Mouse (Mus musculus): ENCODE measurements around the gene Frs2. TPM values are rescaled to one million over a fixed set of nuclear protein-coding genes. Genes with fewer than 3 reads are reported as not detected.
"Not testable (repeated sequence)": the region's sequence is repeated elsewhere in the genome, so short reads cannot be mapped to it uniquely, and the experiment has no call there.

Gene Frs2
- total RNA-seq, 2 experiments from 2014 or later, result 33.2 to 35.6 TPM

- intact Hi-C loops (cut with DNase I), result loop anchor here (2.0 to 5.0 kb wide), 3 partner anchors 58 to 86 kb away; partner anchors contain the start of genes Cct2 and Yeats4
- DNase-seq (ENCODE audit: low spot score in 2 of 2), result no peak
These were observed 907 bp upstream of the Frs2 start for GRCm38 (mm10) chr10:117149241-117149640.

- intact Hi-C loops (cut with DNase I), result loop anchor here (2.0 to 5.0 kb wide), 3 partner anchors 60 to 85 kb away; partner anchors contain the start of genes Cct2 and Yeats4
- DNase-seq (ENCODE audit: low spot score in 2 of 2), result peak; percentile 14 to 17
These were observed 622 bp downstream of the Frs2 start for GRCm38 (mm10) chr10:117147463-117148360.

- no peak for DNase-seq (ENCODE audit: low spot score in 2 of 2)
- intact Hi-C loops (cut with DNase I), result loop anchor here (5.0 kb wide), 2 partner anchors 61 to 76 kb away; partner anchors contain the start of gene Yeats4
These were observed 1.9 kb downstream of the Frs2 start for GRCm38 (mm10) chr10:117146421-117146820.

DNA sequence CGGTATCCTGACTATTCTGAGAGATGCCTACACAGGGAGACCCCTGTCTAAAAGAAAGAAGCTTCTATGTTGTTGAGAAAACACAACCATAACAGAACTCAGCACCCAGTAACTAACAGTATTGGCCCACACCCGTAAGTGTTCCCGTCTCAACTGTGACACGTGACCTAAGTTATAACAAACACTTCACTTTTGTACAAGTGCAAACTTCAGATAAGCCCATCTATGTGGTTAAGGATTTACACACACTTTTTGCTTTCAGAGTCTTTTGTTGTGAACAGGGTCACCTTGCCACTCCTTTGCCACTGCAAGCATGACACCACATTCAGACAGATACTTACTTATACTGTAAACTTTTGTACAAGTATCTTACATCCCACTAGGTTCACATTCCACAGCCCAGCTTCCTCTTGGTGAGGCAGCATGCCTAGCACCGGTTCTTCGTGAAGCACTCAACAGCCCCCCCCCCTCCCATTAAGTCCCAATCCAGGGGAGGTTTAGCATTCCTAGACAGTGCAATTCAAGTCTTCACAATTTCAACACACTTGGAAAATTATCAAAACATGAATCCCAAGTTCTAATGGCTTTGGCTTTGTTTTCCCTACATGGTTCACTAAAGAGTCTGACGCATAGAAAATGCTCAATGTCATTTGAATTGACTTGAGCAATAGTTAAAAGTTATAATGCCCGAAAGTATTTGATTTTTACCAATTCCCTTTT lies 2.6 kb downstream of the Frs2 start:
- DNase-seq (ENCODE audit: low spot score in 2 of 2), result no peak
- intact Hi-C loops (cut with DNase I), result loop anchor here (5.0 kb wide), 2 partner anchors 62 to 77 kb away; partner anchors contain the start of gene Yeats4

DNA sequence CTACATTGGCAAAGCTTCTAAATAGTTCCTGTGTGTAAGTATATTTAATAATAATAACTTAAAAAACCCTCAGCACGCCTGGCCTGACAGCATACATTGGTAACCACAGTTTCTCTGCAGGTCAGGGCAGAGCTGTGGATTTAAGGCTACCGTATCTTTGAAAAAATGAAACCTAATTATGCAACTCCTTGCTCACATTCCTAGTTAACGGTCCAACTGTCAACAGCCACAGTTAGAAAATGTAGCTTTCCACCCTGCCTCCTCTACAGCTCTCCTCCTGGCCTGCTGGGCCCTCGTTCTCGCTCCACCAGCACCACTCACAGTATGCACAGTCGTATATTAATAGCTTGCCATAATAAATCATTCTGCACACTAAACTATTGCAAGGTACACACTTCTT lies 3.7 kb downstream of the Frs2 start:
- no peak for DNase-seq (ENCODE audit: low spot score in 2 of 2)
- intact Hi-C loops (cut with DNase I), result loop anchor here (5.0 kb wide), 2 partner anchors 63 to 78 kb away; partner anchors contain the start of gene Yeats4

DNA sequence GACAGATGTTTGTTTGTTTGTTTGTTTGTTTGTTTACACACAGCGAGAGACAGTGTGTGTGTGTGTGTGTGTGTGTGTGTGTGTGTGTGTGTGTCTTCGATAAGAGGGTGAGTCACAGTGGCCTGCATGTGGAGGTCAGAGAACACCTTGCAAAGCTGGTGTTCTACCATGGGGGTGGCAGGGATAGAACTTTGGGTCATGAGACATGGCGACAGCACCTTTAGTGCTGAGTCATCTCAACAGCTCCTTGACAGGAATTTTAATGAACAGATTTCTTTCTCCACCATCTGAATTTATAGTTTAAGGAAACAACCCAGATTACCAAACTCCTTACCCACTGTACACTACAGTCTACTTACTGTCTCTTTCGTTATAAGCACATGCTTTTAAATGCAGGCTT lies 4.3 kb downstream of the Frs2 start:
- DNase-seq (ENCODE audit: low spot score in 2 of 2), result no peak
- intact Hi-C loops (cut with DNase I), result no loop called here

DNA sequence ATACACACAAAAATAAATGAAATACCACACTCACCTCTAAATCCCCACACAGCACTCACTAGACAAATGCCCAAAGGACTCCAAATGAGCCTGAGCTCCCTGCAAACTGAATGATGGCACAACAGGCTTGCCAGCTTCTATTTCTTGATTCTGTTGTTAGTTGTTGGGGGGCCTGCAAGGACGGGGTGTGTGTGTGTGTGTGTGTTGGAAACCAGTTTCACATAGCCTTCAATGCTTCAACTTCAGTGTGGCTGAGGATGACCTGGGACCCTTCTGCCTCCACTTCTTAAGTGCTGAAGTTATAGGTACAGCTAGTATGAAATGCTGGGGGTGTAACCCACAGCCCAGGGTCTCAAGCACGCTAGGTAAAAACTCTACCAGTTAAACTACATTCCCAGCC lies 5.0 kb downstream of the Frs2 start:
- DNase-seq (ENCODE audit: low spot score in 2 of 2), result no peak
- intact Hi-C loops (cut with DNase I), result no loop called here

- intact Hi-C loops (cut with DNase I), result no loop called here
These were observed 6.3 kb downstream of the Frs2 start for GRCm38 (mm10) chr10:117141939-117142552.

GRCm38 (mm10) chr10:117131506-117131905 lies 16.8 kb downstream of the Frs2 start:
- intact Hi-C loops (cut with DNase I), result not testable (repeated sequence)

More at GRCm38 (mm10) chr10:117141939-117142552, 6.3 kb downstream of the Frs2 start:
- no peak for DNase-seq (ENCODE audit: low spot score in 2 of 2)

DNA sequence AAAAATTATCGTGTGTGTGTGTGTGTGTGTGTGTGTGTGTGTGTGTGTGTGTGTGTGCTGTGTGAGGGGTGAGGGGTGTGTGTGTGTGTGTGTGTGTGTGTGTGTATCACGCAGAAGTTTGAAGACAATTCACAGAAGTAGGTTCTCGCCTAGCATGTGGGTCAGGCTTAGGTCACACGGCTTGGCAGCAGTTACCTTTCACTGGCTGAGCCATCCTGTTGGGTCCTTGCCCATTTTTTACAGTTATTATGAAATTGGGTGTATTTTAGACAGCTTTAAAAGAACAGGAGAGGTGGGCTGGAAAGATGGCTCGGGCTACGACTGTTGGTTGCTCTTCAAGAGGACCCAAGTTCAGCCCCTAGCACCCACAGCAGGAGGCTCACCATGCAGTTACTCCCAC lies 18.3 kb downstream of the Frs2 start:
- no peak for DNase-seq (ENCODE audit: low spot score in 2 of 2)
- intact Hi-C loops (cut with DNase I), result no loop called here

More at GRCm38 (mm10) chr10:117131506-117131905, 16.8 kb downstream of the Frs2 start:
- not testable (repeated sequence) for DNase-seq (ENCODE audit: low spot score in 2 of 2)

DNA sequence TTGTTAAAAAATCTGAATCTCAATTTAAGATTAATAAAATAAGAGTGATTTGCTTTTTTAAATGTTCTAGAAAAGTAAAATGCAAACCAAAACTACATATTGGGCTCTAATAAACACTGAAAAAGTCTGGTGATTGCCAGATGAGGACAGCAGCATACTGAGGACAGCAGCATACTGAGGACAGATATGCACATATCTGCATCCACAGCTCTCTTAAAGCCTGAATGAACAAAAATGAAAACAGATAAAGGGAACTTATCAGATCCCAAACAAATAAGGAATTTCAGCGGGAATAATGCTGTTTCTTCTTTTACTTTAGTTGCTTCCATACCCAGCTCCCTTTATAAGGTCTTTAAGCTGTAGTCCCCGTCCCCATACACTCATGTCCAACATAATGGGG lies 19.6 kb downstream of the Frs2 start:
- intact Hi-C loops (cut with DNase I), result no loop called here
- no peak for DNase-seq (ENCODE audit: low spot score in 2 of 2)

GRCm38 (mm10) chr10:117127480-117127879 lies 20.9 kb downstream of the Frs2 start:
- intact Hi-C loops (cut with DNase I), result no loop called here
- DNase-seq (ENCODE audit: low spot score in 2 of 2), result no peak

GRCm38 (mm10) chr10:117126719-117127118 lies 21.6 kb downstream of the Frs2 start:
- intact Hi-C loops (cut with DNase I), result no loop called here
- no peak for DNase-seq (ENCODE audit: low spot score in 2 of 2)

- intact Hi-C loops (cut with DNase I), result no loop called here
- DNase-seq (ENCODE audit: low spot score in 2 of 2), result no peak
These were observed 22.1 kb downstream of the Frs2 start for GRCm38 (mm10) chr10:117126233-117126632.

DNA sequence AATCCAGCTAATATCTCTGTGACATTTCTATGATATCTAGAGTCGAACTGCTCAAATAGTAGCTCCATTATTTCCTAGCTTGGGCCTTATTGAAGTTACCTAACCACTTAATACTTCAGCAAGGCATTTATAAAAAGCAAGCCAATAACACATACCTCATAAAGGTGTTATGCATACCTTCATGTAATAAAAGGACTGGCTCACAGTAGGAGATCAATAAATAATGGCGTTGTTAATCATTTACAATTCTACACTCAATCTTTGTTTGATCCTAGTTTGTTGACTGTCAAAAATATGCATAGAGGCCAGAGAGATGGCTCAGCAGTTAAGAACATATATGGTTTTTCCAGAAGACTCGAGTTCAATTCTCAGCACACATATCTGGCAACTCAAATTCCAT lies 26.9 kb downstream of the Frs2 start:
- intact Hi-C loops (cut with DNase I), result no loop called here
- DNase-seq (ENCODE audit: low spot score in 2 of 2), result no peak

DNA sequence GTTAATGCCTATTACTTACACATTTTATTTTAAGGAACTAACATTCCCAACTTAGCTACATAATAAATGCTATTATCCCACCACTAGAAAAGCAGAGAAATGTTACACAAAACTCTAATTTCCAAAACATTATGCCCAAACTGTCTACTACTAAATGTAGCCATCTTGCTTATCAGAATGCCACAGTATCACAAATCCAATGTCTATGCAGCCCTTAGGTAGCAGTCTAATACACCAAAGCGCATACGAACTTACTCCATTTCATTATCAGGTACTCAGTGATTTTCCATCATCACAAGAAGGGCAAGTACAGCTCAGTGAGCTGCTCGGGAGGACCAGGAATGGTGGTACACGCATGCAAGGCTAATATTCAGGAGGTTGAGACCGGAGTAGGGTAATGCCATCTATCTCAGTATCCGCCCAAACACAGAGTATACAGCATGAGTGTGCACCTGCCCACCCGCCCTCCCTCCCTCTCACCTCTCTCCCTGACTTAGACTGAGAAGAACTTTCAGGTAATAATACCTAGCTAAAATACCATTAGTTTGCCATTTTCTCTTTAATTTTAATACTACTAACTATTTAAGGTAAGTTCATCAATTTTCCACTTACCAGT lies 28.2 kb downstream of the Frs2 start:
- intact Hi-C loops (cut with DNase I), result no loop called here
- DNase-seq (ENCODE audit: low spot score in 2 of 2), result no peak

- intact Hi-C loops (cut with DNase I), result no loop called here
- DNase-seq (ENCODE audit: low spot score in 2 of 2), result peak in 1 of 2 experiments; percentile 26
These were observed 28.8 kb downstream of the Frs2 start for GRCm38 (mm10) chr10:117119531-117119930.

GRCm38 (mm10) chr10:117118421-117118831 lies 29.9 kb downstream of the Frs2 start:
- DNase-seq (ENCODE audit: low spot score in 2 of 2), result no peak
- intact Hi-C loops (cut with DNase I), result no loop called here

- intact Hi-C loops (cut with DNase I), result no loop called here
- no peak for DNase-seq (ENCODE audit: low spot score in 2 of 2)
These were observed 32.7 kb downstream of the Frs2 start for GRCm38 (mm10) chr10:117115652-117116051.
